Mouse (Mus musculus) heart, postnatal 0 days (tissue): ENCODE results near the gene Spata20. TPM values are rescaled to one million over a fixed set of nuclear protein-coding genes. Genes with fewer than 3 reads are reported as not detected.

Experiments
- ATAC-seq: fragments of 200-750 bp; cut with Nextera tagmentation; 2 replicates; pipeline ENCODE4 v1.8.0; 2017; ENCODE audit warnings: low read depth, moderate number of reproducible peaks, moderate library complexity; ENCODE audit not compliant: insufficient read depth
- DNase-seq: peaks from one replicate; pipeline ENCODE4 v3.0.0-alpha.2; 2016; ENCODE audit warnings: low spot score
- H3K27ac ChIP-seq: fragments of 300-500 bp; sonication (generic); 2 replicates; pipeline ENCODE4 v1.5.1; 2014; ENCODE audit warnings: low read depth, mild to moderate bottlenecking
- H3K27me3 ChIP-seq: fragments of 300-500 bp; sonication (generic); 2 replicates; pipeline ENCODE4 v1.6.1; 2014; ENCODE audit warnings: low read length, mixed read lengths; ENCODE audit not compliant: control insufficient read depth, insufficient read depth
- H3K36me3 ChIP-seq: fragments of 300-500 bp; sonication (generic); replicated peaks from 2 replicates; pipeline ENCODE4 v1.6.1; 2014; ENCODE audit warnings: low read length, mixed read lengths; ENCODE audit not compliant: control insufficient read depth, insufficient read depth
- H3K4me1 ChIP-seq: fragments of 300-500 bp; sonication (generic); 2 replicates; pipeline ENCODE4 v1.6.1; 2014; ENCODE audit warnings: antibody characterized with exemption; ENCODE audit not compliant: control insufficient read depth, insufficient read depth
- H3K4me2 ChIP-seq: fragments of 300-500 bp; sonication (generic); 2 replicates; pipeline ENCODE4 v1.6.1; 2014; ENCODE audit warnings: low read depth, mild to moderate bottlenecking, low read length, moderate library complexity
- H3K4me3 ChIP-seq: fragments of 300-500 bp; sonication (generic); 2 replicates; pipeline ENCODE4 v1.5.1; 2014; ENCODE audit warnings: low read depth, low read length
- H3K9ac ChIP-seq: fragments of 300-500 bp; sonication (generic); replicated peaks from 2 replicates; pipeline ENCODE4 v1.6.1; 2014; ENCODE audit warnings: low read depth, low read length, mixed read lengths
- H3K9me3 ChIP-seq: fragments of 300-500 bp; sonication (generic); replicated peaks from 2 replicates; pipeline ENCODE4 v1.6.1; 2016; ENCODE audit warnings: low read length; ENCODE audit not compliant: control insufficient read depth
- CTCF ChIP-seq: IDR thresholded peaks from 2 replicates; pipeline ENCODE4 v1.5.1; 2016; ENCODE audit warnings: antibody characterized with exemption, control low read depth, low read depth
- EP300 ChIP-seq: IDR thresholded peaks from 2 replicates; pipeline ENCODE4 v1.6.1; 2016; ENCODE audit warnings: antibody characterized with exemption, low read depth
- WGBS: fragments of 180-500 bp; shearing (Covaris S2); extraction: QIAGEN DNeasy Blood & Tissue Kit; methylation state at CpG from one replicate; pipeline ENCODE4 v1.1.7; 2014; 5-methylcytosine and 5-hydroxymethylcytosine counted together
- polyA plus RNA-seq: library from polyadenylated mRNA; unstranded; fragments of >200 nt; fragmentation: Nextera tagmentation; extraction: Ambion mirVana; gene quantifications from 2 replicates; pipeline ENCODE4 v1.2.1, GENCODE M21; 2015
- total RNA-seq: library from RNA; depleted of rRNA; stranded (reverse); fragments of >200 nt; gene quantifications from 2 replicates; pipeline ENCODE4 v1.2.3, GENCODE M21; 2014; ENCODE audit warnings: low replicate concordance

Spata20 gene
- total and polyA plus RNA-seq, 2 experiments from 2014 or later = 0.56 TPM; not detected in 1

- DNase-seq = no peak
- peaks cover 11% of the 10 kb centered on the region; the same call in 1 of the 2 replicates for H3K27me3 ChIP-seq
- 52% methylated on average over 4 of the region's 4 CpGs for WGBS
- H3K9me3 ChIP-seq = no peaks in the 10 kb centered on the region
- TF ChIP-seq CTCF (no peak), EP300 (no peak)
- H3K9ac ChIP-seq = no peak overlapping the region
- H3K4me2 ChIP-seq = no peak overlapping the region
- no peak for ATAC-seq
- H3K4me1 ChIP-seq = peaks cover under 1% of the 10 kb centered on the region; the same call in 1 of the 2 replicates
- H3K36me3 ChIP-seq = peaks cover 37% of the 10 kb centered on the region
- no peak overlapping the region for H3K4me3 ChIP-seq
- no peak overlapping the region for H3K27ac ChIP-seq
Measured at GRCm38 (mm10) chr11:94489745-94490144, 3.8 kb upstream of the Spata20 start.

GRCm38 (mm10) chr11:94488767-94489533, 3.0 kb upstream of the Spata20 start:
- Histone ChIP-seq H3K4me3 (no peak overlapping the region), H3K4me2 (no peak overlapping the region), H3K27ac (no peak overlapping the region), H3K9me3 (no peaks in the 10 kb centered on the region), H3K9ac (no peak overlapping the region), H3K27me3 (peaks cover 11% of the 10 kb centered on the region; the same call in 1 of the 2 replicates), H3K36me3 (peaks cover 33% of the 10 kb centered on the region), H3K4me1 (no peaks in the 10 kb centered on the region)
- no peak for ATAC-seq
- WGBS = 89% methylated on average over 11 of the region's 11 CpGs
- TF ChIP-seq CTCF (no peak), EP300 (no peak)
- no peak for DNase-seq

- ATAC-seq (no peak), DNase-seq (no peak)
- no peak for TF ChIP-seq CTCF
- Histone ChIP-seq H3K27ac (no peak overlapping the region), H3K27me3 (peaks cover 8% of the 10 kb centered on the region; the same call in 1 of the 2 replicates), H3K9ac (no peak overlapping the region), H3K9me3 (no peaks in the 10 kb centered on the region), H3K4me3 (no peak overlapping the region), H3K4me2 (no peak overlapping the region), H3K36me3 (no peaks in the 10 kb centered on the region), H3K4me1 (no peaks in the 10 kb centered on the region)
- WGBS = 72% methylated on average over 5 of the region's 5 CpGs
Measured at GRCm38 (mm10) chr11:94485223-94485622, 756 bp downstream of the Spata20 start.

GRCm38 (mm10) chr11:94484636-94485035, 1.3 kb downstream of the Spata20 start:
- no peak for DNase-seq
- no peaks in the 10 kb centered on the region for H3K9me3 ChIP-seq
- WGBS = 90% methylated on average over 9 of the region's 9 CpGs

GRCm38 (mm10) chr11:94483921-94484320, 2.1 kb downstream of the Spata20 start:
- TF ChIP-seq EP300 (no peak), CTCF (no peak)

More at GRCm38 (mm10) chr11:94484636-94485035, 1.3 kb downstream of the Spata20 start:
- no peaks in the 10 kb centered on the region for H3K4me1 ChIP-seq
- no peak overlapping the region for H3K4me2 ChIP-seq
- ATAC-seq = no peak
- TF ChIP-seq EP300 = no peak
- no peak for TF ChIP-seq CTCF
- no peak overlapping the region for H3K4me3 ChIP-seq
- H3K9ac ChIP-seq = no peak overlapping the region
- H3K27me3 ChIP-seq = peaks cover 8% of the 10 kb centered on the region; the same call in 1 of the 2 replicates
- no peak overlapping the region for H3K27ac ChIP-seq
- H3K36me3 ChIP-seq = no peaks in the 10 kb centered on the region

More at GRCm38 (mm10) chr11:94483921-94484320, 2.1 kb downstream of the Spata20 start:
- H3K4me1 ChIP-seq = no peaks in the 10 kb centered on the region
- no peak overlapping the region for H3K4me3 ChIP-seq
- no peaks in the 10 kb centered on the region for H3K36me3 ChIP-seq
- H3K9me3 ChIP-seq = no peaks in the 10 kb centered on the region
- ATAC-seq (no peak), DNase-seq (no peak)
- whole genome bisulfite sequencing = 69% methylated on average over 14 of the region's 14 CpGs
- no peak overlapping the region for H3K9ac ChIP-seq
- H3K27ac ChIP-seq = no peak overlapping the region
- no peak overlapping the region for H3K4me2 ChIP-seq
- peaks cover 8% of the 10 kb centered on the region; the same call in 1 of the 2 replicates for H3K27me3 ChIP-seq
